Mouse (Mus musculus) splenic B cell, adult 2 months (primary cell): ENCODE results near the gene Csmd2.
"Not testable (repeated sequence)": the region's sequence is repeated elsewhere in the genome, so short reads cannot be mapped to it uniquely, and the experiment has no call there.

ENCODE experiments used
- DNase-seq: peaks from one replicate; pipeline ENCODE4 v3.0.0-alpha.2; 2011; ENCODE audit warnings: low read depth, low spot score
- H3K27me3 ChIP-seq: 2 replicates; pipeline ENCODE4 v1.6.1; 2012; ENCODE audit warnings: mild to moderate bottlenecking, low read length, moderate library complexity, mixed read lengths; ENCODE audit not compliant: control insufficient read depth, poor library complexity, insufficient read depth, severe bottlenecking
- H3K36me3 ChIP-seq: 2 replicates; pipeline ENCODE4 v1.6.1; 2012; ENCODE audit warnings: mild to moderate bottlenecking, low read length, moderate library complexity, mixed read lengths; ENCODE audit not compliant: control insufficient read depth, poor library complexity, insufficient read depth, severe bottlenecking

Gene Csmd2

DNA sequence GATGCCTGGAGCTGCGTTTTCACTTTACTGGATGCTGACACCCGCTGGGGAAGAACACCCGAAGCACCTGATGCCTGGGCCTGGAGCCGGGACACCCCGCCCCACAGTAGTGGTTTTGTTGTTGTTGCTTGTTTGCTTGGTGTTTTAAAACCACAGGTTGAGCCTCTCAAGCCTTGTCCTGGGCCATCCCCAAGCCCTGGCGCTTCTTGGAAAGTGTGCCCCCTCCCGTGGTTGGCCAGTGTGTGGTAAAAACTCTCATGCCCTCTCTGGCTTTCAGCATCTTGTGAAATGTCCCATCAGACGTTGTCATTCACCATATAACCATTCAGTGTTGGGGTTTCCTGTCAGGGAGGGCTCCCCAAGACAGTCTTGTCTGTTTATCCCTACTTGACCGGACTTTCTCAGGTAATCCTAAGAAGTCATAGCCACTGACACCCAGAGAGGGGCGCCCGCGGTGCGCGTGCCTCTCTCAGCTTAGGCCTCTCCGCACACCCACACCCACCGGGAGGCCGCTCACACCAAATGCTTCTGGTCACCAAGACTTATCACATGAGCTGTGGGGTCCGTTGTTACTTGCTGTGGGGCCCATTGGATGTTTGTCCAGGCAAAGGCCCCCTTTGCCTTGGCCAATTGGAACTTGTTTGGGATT, 1.8 kb downstream of the Csmd2 start:
- DNase-seq, result no peak
- H3K36me3 ChIP-seq, result no peaks in the 10 kb centered on the region

DNA sequence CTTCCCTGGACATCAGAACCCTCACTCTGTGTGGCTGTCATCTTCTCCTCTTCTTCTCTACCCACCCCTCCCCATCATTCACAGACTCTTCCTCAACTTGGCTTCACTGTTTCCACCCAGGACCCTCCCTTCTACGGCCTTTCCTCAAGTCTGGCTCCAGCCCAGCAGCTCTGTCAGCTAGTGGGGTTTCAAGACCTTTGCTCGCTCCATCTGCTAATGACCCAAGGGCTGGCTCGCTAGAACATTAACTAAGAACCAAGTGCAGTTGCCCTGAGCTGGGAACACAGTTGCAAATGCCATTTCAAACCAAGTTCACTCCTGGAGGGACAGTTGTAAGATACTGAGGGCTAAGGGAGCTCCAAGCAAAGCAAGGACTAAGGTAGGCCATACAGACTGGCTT, 11.6 kb downstream of the Csmd2 start:
- H3K27me3 ChIP-seq, result no peaks in the 10 kb centered on the region
- DNase-seq, result no peak
- no peaks in the 10 kb centered on the region for H3K36me3 ChIP-seq

More for the DNA sequence above, 1.8 kb downstream of the Csmd2 start:
- 0 out of 2 replicates have a peak, but pooled peaks cover 1% of the 10 kb centered on the region for H3K27me3 ChIP-seq

- no peak for DNase-seq
- H3K36me3 ChIP-seq, result no peaks in the 10 kb centered on the region
- no peaks in the 10 kb centered on the region for H3K27me3 ChIP-seq
Observed at GRCm38 (mm10) chr4:128002638-128003101, 15.0 kb downstream of the Csmd2 start.

DNA sequence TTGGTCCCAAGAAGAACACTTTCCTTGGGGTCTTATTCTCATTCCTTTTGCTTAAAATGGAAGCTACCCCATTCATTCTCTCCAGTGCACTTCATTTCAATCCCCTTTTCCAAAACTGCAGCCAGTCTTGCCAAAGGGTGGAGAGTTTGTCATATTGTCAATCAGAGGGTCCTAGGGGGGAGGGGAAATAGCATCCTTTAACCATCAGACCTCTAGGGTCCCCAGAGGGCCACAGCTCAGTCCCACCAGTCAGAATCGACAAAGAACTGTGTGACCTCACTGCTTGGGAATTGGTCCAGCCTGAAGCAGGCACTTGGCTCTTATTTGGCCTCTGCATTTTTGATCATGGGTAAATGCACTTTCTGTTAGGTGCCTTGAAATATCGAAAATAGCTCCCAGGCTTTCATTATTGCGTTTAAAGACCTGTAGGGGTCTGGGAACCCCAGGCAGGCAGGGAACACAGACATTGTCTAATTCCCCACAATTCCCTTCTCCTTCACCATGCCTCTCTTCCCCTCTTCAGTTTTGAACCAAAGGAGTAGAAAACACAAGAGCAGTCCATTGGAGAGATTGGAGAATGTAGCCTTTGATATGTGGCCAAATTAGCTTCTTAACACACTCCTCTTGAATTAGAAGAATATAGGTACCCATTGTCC, 17.3 kb downstream of the Csmd2 start:
- Histone ChIP-seq H3K36me3 (no peaks in the 10 kb centered on the region), H3K27me3 (no peaks in the 10 kb centered on the region)
- DNase-seq, result no peak

- DNase-seq, result no peak
Observed at GRCm38 (mm10) chr4:128019465-128019864, 31.8 kb downstream of the Csmd2 start.

GRCm38 (mm10) chr4:128028294-128028693, 40.6 kb downstream of the Csmd2 start:
- H3K36me3 ChIP-seq, result no peaks in the 10 kb centered on the region
- DNase-seq, result no peak
- no peaks in the 10 kb centered on the region for H3K27me3 ChIP-seq

More at GRCm38 (mm10) chr4:128019465-128019864, 31.8 kb downstream of the Csmd2 start:
- H3K36me3 ChIP-seq, result no peaks in the 10 kb centered on the region
- H3K27me3 ChIP-seq, result no peaks in the 10 kb centered on the region

DNA sequence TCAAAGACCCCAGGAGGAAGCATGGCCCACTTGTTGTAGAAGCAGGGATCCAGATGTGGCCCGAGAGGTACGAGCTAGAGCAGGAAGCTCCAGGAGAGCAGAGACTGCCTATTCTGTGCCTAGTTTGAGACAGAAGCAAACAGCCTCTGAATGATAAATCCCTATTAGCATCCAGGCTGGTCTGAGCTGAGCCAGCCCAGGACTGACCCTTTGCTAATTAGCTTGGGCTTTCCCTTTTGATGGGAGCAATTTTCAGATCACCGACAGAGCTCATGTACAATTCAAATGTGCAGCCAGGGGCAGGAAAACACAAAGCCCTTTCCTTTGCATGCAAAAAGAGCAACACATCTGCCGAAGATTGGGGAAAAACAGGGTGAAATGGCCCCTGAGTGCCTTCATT, 54.2 kb downstream of the Csmd2 start:
- no peaks in the 10 kb centered on the region for H3K36me3 ChIP-seq
- DNase-seq, result no peak
- H3K27me3 ChIP-seq, result no peaks in the 10 kb centered on the region

DNA sequence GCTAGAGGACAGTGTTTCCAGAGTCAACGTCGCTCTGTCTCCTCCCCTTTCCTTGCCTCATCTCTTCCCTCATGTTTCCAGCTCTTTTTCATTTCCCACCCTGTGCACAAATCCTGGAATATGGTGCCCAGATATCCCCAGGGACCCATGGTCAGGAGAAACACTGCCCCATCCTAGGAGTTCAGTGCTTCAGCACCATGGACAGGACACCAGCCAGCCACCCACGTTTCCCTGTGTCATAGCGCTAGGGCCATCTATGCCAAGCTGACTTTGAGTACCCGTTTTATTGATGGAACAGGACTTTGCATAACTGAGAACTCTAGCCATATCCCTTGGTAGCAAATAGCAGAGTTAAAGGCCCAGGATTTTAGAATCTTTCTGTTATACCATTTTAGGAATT, 55.0 kb downstream of the Csmd2 start:
- Histone ChIP-seq H3K36me3 (no peaks in the 10 kb centered on the region), H3K27me3 (no peaks in the 10 kb centered on the region)
- DNase-seq, result no peak

GRCm38 (mm10) chr4:128048716-128049115, 61.1 kb downstream of the Csmd2 start:
- no peak for DNase-seq
- no peaks in the 10 kb centered on the region for H3K36me3 ChIP-seq
- no peaks in the 10 kb centered on the region for H3K27me3 ChIP-seq

DNA sequence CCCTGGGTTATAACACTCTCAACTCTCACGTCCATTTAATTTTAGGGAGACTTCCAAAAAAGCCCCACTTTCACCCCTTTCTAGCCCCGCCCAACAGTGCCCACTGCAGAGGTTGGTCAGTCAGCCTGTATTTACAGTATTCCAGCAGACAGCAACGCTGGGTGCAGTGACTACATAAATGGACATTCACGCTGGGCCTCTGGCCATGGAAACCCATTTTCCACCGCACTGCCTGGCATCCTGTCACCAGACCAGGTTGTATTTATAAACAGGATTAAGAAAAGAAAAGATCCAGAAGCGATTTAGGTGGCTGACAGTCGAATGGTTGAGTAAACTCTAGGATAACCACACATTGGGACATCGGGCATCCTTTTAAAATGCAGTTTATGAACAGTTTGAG, 65.0 kb downstream of the Csmd2 start:
- no peak for DNase-seq
- Histone ChIP-seq H3K27me3 (no peaks in the 10 kb centered on the region), H3K36me3 (no peaks in the 10 kb centered on the region)

- DNase-seq, H3K27me3 ChIP-seq, H3K36me3 ChIP-seq: not testable (repeated sequence)
Observed at GRCm38 (mm10) chr4:128061274-128061673, 73.6 kb downstream of the Csmd2 start.

GRCm38 (mm10) chr4:128067189-128067588, 79.5 kb downstream of the Csmd2 start:
- DNase-seq, result no peak
- Histone ChIP-seq H3K27me3 (no peaks in the 10 kb centered on the region), H3K36me3 (no peaks in the 10 kb centered on the region)

GRCm38 (mm10) chr4:128084466-128084865, 96.8 kb downstream of the Csmd2 start:
- Histone ChIP-seq H3K36me3 (no peaks in the 10 kb centered on the region), H3K27me3 (no peaks in the 10 kb centered on the region)
- DNase-seq, result no peak

GRCm38 (mm10) chr4:128085096-128085495, 97.4 kb downstream of the Csmd2 start:
- no peaks in the 10 kb centered on the region for H3K36me3 ChIP-seq
- no peak for DNase-seq
- no peaks in the 10 kb centered on the region for H3K27me3 ChIP-seq

DNA sequence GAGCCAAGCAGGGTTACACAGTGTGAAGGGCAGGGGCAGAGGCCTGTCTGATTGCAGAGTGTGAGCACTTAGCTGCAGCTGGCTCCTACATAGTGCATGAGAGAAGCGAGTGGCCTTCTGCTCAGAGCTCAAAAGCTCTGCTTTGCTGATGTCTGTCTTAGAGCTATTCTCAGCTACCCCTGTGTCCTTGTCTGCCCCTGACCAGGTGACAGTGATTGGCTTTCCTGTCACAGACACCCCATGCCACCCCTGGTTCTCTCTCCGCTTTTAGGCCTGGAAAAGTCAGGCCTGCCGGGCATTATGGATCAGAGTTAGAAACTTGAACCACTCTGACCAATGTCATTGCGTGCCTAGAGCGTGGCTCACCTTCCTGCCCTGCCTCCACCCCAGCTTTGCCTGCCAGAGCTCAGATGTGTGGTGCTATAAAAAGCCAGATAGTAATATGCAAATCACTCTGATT, 99.5 kb downstream of the Csmd2 start:
- H3K36me3 ChIP-seq, result no peaks in the 10 kb centered on the region
- H3K27me3 ChIP-seq, result no peaks in the 10 kb centered on the region
- no peak for DNase-seq
